Mouse (Mus musculus) embryonic facial prominence, embryonic 11.5 days (tissue): ENCODE data around the gene Hist1h3d. TPM values are rescaled to one million over a fixed set of nuclear protein-coding genes. Genes with fewer than 3 reads are reported as not detected.
"Not testable (repeated sequence)": the region's sequence is repeated elsewhere in the genome, so short reads cannot be mapped to it uniquely, and the experiment has no call there.

Experiments
- ATAC-seq: fragments of 200-750 bp; cut with Nextera tagmentation; replicated peaks from 2 replicates; pipeline ENCODE4 v1.8.0; 2017; ENCODE audit warnings: low read depth; ENCODE audit not compliant: insufficient number of reproducible peaks, low FRiP score, low TSS enrichment
- DNase-seq: peaks from one replicate; pipeline ENCODE4 v3.0.0-alpha.2; 2015; ENCODE audit warnings: low spot score
- H3K27ac ChIP-seq: fragments of 300-500 bp; sonication (generic); replicated peaks from 2 replicates; pipeline ENCODE4 v1.5.1; 2014; ENCODE audit warnings: mild to moderate bottlenecking, low read depth, low read length, control low read depth
- H3K27me3 ChIP-seq: fragments of 300-500 bp; sonication (generic); 2 replicates; pipeline ENCODE4 v1.6.1; 2014; ENCODE audit warnings: mild to moderate bottlenecking, low read length, moderate library complexity, mixed read lengths; ENCODE audit not compliant: control insufficient read depth, insufficient read depth
- H3K36me3 ChIP-seq: fragments of 300-500 bp; sonication (generic); replicated peaks from 2 replicates; pipeline ENCODE4 v1.6.1; 2014; ENCODE audit warnings: low read depth, mild to moderate bottlenecking, low read length, moderate library complexity, mixed read lengths; ENCODE audit not compliant: control insufficient read depth, insufficient read depth
- H3K4me1 ChIP-seq: fragments of 300-500 bp; sonication (generic); 2 replicates; pipeline ENCODE4 v1.6.1; 2014; ENCODE audit warnings: low read length, mixed read lengths; ENCODE audit not compliant: control insufficient read depth, insufficient read depth
- H3K4me2 ChIP-seq: fragments of 300-500 bp; sonication (generic); 2 replicates; pipeline ENCODE4 v1.6.1; 2014; ENCODE audit warnings: low read depth, mild to moderate bottlenecking, control low read depth, low read length, moderate library complexity
- H3K4me3 ChIP-seq: fragments of 300-500 bp; sonication (generic); 2 replicates; pipeline ENCODE4 v1.5.1; 2014; ENCODE audit warnings: low read depth, low read length, control low read depth
- H3K9ac ChIP-seq: fragments of 300-500 bp; sonication (generic); replicated peaks from 2 replicates; pipeline ENCODE4 v1.6.1; 2014; ENCODE audit warnings: mild to moderate bottlenecking, control low read depth, low read length
- H3K9me3 ChIP-seq: fragments of 300-500 bp; sonication (generic); replicated peaks from 2 replicates; pipeline ENCODE4 v1.6.1; 2016; ENCODE audit warnings: mild to moderate bottlenecking, low read length, inconsistent platforms, mixed read lengths; ENCODE audit not compliant: control insufficient read depth
- WGBS: fragments of 180-500 bp; shearing (Covaris S2); extraction: QIAGEN DNeasy Blood & Tissue Kit; methylation state at CpG from one replicate; pipeline ENCODE4 v1.1.7; 2014; 5-methylcytosine and 5-hydroxymethylcytosine counted together
- polyA plus RNA-seq: library from polyadenylated mRNA; unstranded; fragments of >200 nt; fragmentation: Nextera tagmentation; extraction: Ambion mirVana; gene quantifications from 2 replicates; pipeline ENCODE4 v1.2.1, GENCODE M21; 2014

The Hist1h3d gene
- polyA plus RNA-seq, 1 experiment from 2014 or later: 10.2 TPM

DNA sequence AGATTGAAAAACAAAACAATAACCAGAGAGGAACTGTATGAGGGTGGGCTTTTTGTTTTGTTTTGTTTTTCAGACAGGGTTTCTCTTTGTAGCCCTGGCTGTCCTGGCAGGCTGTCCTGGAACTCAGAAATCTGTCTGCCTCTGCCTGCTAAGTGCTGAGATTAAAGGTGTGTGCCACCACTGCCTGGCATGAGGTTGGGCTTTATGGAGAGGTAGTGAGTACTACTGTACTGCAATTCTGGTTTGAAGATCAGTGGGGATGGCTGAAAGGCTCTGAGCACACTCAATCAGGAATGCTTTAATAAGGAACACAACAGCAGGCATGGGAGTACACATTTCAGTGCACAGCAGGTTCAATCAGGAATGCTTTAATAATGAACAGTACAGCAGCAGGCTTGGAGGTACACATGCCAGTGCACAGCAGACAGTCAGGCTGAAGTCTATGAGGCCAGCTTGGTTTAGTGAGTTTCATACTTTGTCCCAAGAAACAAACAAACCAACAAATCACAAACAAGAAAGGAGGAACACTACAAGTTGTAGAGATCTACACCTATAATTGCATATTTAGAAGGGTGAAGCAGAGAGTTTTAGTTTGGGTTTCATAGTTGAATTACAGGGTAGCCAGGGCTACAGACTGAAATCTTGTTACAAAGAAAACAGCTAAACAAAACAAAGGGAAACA lies 8.0 kb downstream of the Hist1h3d start:
- no peaks in the 10 kb centered on the region; the same call in 1 of the 2 replicates for H3K4me1 ChIP-seq
- H3K9me3 ChIP-seq: no peaks in the 10 kb centered on the region
- H3K36me3 ChIP-seq: no peaks in the 10 kb centered on the region
- H3K9ac ChIP-seq: peak overlapping the region; percentile 37; the same call in 1 of the 2 replicates
- peak overlapping the region; percentile 65 for H3K27ac ChIP-seq
- DNase-seq (no peak), ATAC-seq (no peak)
- no peak overlapping the region for H3K4me3 ChIP-seq
- H3K4me2 ChIP-seq: no peak overlapping the region; the same call in 1 of the 2 replicates
- no peaks in the 10 kb centered on the region for H3K27me3 ChIP-seq

DNA sequence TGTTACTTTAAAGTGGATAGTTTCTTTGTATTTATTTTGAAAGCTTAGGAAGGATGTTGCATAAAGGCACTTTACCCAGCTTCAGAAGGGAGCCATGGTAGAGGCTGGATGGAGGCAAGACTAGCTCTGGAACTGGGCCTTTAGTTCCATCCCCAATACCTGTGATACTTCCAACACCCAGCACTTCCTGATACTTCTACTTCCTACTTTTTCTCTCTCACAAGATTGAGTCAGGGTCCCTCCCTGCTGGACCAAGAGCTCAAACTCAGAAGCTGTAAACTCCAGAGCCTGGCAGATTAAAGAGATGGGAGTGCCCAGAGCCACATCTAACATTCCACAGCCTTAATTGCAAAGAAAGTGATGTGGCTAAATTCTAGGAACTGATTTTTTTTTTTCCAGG lies 8.8 kb downstream of the Hist1h3d start:
- no peaks in the 10 kb centered on the region for H3K27me3 ChIP-seq
- H3K4me1 ChIP-seq: no peaks in the 10 kb centered on the region; the same call in 1 of the 2 replicates
- peak overlapping the region; percentile 13; the same call in 1 of the 2 replicates for H3K4me3 ChIP-seq
- DNase-seq (peak; percentile 45), ATAC-seq (no peak)
- peak overlapping the region; percentile 72 for H3K4me2 ChIP-seq
- peak overlapping the region; percentile 96 for H3K27ac ChIP-seq
- H3K9ac ChIP-seq: peak overlapping the region; percentile 54
- H3K36me3 ChIP-seq: no peaks in the 10 kb centered on the region
- H3K9me3 ChIP-seq: no peaks in the 10 kb centered on the region

DNA sequence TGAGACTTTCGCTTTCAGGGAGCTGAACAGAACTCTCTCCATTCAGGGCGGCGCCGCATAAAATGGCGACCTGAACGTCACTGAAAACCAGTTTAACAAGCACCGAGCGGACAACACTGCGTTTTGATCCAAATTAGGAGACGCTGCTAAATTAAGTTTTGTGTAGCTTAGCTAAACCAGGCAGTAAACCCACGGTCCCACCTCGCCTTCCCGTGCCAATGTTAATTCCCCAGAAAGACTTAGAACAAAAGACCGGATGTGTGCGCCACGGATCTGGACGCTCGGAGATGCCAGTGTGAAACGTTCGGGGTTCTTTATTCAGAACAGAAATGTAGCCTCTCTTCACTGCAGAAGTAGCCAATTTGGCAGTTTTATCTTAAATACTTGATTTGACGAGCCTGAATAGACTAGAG lies 9.5 kb downstream of the Hist1h3d start:
- H3K4me1 ChIP-seq: no peaks in the 10 kb centered on the region; the same call in 1 of the 2 replicates
- H3K36me3 ChIP-seq: no peaks in the 10 kb centered on the region
- peak; percentile 83 for DNase-seq
- under 1% methylated on average over 21 of the region's 21 CpGs for WGBS
- peak overlapping the region; percentile 96 for H3K27ac ChIP-seq
- no peaks in the 10 kb centered on the region for H3K27me3 ChIP-seq
- no peak for ATAC-seq
- H3K4me3 ChIP-seq: peak overlapping the region; percentile 42
- H3K9me3 ChIP-seq: no peaks in the 10 kb centered on the region
- peak overlapping the region; percentile 72 for H3K4me2 ChIP-seq
- H3K9ac ChIP-seq: peak overlapping the region; percentile 76

DNA sequence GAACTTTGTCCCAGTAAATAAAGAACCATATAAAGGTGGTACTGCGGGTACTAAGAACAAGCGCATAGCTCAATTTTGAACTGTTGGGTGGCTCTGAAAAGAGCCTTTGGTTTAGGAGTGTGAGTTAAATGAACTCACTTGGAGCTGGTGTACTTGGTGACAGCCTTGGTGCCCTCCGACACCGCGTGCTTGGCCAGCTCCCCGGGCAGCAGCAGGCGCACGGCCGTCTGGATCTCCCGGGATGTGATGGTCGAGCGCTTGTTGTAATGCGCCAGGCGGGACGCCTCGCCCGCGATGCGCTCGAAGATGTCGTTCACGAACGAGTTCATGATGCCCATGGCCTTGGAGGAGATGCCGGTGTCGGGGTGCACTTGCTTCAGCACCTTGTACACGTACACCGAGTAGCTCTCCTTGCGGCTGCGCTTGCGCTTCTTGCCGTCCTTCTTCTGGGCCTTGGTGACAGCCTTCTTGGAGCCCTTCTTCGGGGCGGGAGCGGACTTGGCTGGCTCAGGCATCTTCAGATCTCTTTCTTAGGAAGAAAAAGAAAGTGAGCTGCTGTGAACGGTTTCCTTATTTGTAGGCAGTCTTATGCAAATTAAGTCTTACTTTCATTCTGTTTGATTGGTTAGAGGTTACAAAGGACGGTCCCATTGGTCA lies 10.0 kb downstream of the Hist1h3d start:
- H3K27me3 ChIP-seq, H3K9me3 ChIP-seq, H3K36me3 ChIP-seq, H3K4me1 ChIP-seq: not testable (repeated sequence)
- WGBS: under 1% methylated on average over 27 of the region's 36 CpGs
- peak overlapping the region; percentile 96 for H3K27ac ChIP-seq
- ATAC-seq (peak; percentile 86), DNase-seq (peak; percentile 95)
- peak overlapping the region; percentile 72 for H3K4me2 ChIP-seq
- peak overlapping the region; percentile 42 for H3K4me3 ChIP-seq
- H3K9ac ChIP-seq: peak overlapping the region; percentile 76

- Histone ChIP-seq H3K27ac (peak overlapping the region; percentile 93), H3K9ac (peak overlapping the region; percentile 57), H3K9me3 (no peaks in the 10 kb centered on the region), H3K4me1 (no peaks in the 10 kb centered on the region; the same call in 1 of the 2 replicates), H3K27me3 (no peaks in the 10 kb centered on the region), H3K36me3 (no peaks in the 10 kb centered on the region), H3K4me3 (peak overlapping the region; percentile 21), H3K4me2 (peak overlapping the region; percentile 41)
- DNase-seq (peak; percentile 55), ATAC-seq (no peak)
- 2% methylated on average over 22 of the region's 22 CpGs for whole genome bisulfite sequencing
Observed at GRCm38 (mm10) chr13:23586099-23586939, 10.8 kb downstream of the Hist1h3d start.

DNA sequence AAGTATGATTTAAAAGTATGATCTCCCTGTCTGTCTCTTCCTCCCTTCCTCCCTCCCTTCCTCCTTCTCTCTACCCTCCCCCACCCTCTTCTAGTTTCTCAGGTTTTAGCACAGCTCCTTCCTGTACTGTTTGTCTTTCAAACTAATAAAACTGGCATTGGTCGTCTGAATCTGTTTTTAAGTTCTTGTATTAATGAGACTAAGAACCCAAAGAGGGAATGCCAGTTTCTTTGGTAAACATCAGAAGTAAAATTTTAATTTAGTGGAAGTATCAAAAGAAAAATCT lies 11.3 kb downstream of the Hist1h3d start:
- no peaks in the 10 kb centered on the region for H3K9me3 ChIP-seq
- H3K9ac ChIP-seq: peak overlapping the region; percentile 57
- peak overlapping the region; percentile 41 for H3K4me2 ChIP-seq
- H3K36me3 ChIP-seq: no peaks in the 10 kb centered on the region
- H3K4me1 ChIP-seq: no peaks in the 10 kb centered on the region; the same call in 1 of the 2 replicates
- DNase-seq: no peak
- no peak for ATAC-seq
- H3K27ac ChIP-seq: peak overlapping the region; percentile 93
- H3K27me3 ChIP-seq: no peaks in the 10 kb centered on the region
- H3K4me3 ChIP-seq: peak overlapping the region; percentile 21
- 6% methylated on average over 1 of the region's 1 CpGs for WGBS

GRCm38 (mm10) chr13:23591206-23591605 lies 15.6 kb downstream of the Hist1h3d start:
- H3K27me3 ChIP-seq: no peaks in the 10 kb centered on the region
- H3K4me1 ChIP-seq: no peaks in the 10 kb centered on the region; the same call in 1 of the 2 replicates
- WGBS: 93% methylated on average over 7 of the region's 7 CpGs
- H3K9me3 ChIP-seq: no peaks in the 10 kb centered on the region
- no peak overlapping the region for H3K4me3 ChIP-seq
- no peak overlapping the region for H3K9ac ChIP-seq
- no peak overlapping the region for H3K4me2 ChIP-seq
- ATAC-seq (no peak), DNase-seq (no peak)
- H3K27ac ChIP-seq: no peak overlapping the region
- H3K36me3 ChIP-seq: no peaks in the 10 kb centered on the region
